Mouse (Mus musculus): ENCODE data around the gene Ryr2. TPM values are rescaled to one million over a fixed set of nuclear protein-coding genes. Genes with fewer than 3 reads are reported as not detected.
"Not testable (repeated sequence)": the region's sequence is repeated elsewhere in the genome, so short reads cannot be mapped to it uniquely, and the experiment has no call there.

The Ryr2 gene
- polyA plus RNA-seq, 1 experiment from 2014 or later = 4.4 TPM

- H3K9me3 ChIP-seq = no peaks in the 10 kb centered on the region
- H3K9ac ChIP-seq = no peak overlapping the region
- ATAC-seq (replicated peaks) = no peak
- H3K4me1 ChIP-seq = no peaks in the 10 kb centered on the region
- 79% methylated on average over 4 of the region's 4 CpGs for WGBS
- H3K36me3 ChIP-seq (replicated peaks) = no peaks in the 10 kb centered on the region
- no peak overlapping the region for H3K4me2 ChIP-seq
- no peak overlapping the region for H3K27ac ChIP-seq
- H3K27me3 ChIP-seq (replicated peaks) = no peaks in the 10 kb centered on the region
- no peak overlapping the region for H3K4me3 ChIP-seq
These were observed 275.5 kb downstream of the Ryr2 start for GRCm38 (mm10) chr13:11831210-11831609.

- no peaks in the 10 kb centered on the region for H3K36me3 ChIP-seq (replicated peaks)
- H3K4me2 ChIP-seq = no peak overlapping the region
- no peaks in the 10 kb centered on the region for H3K27me3 ChIP-seq (replicated peaks)
- no peak overlapping the region for H3K27ac ChIP-seq
- no peak overlapping the region for H3K9ac ChIP-seq
- H3K4me1 ChIP-seq = no peaks in the 10 kb centered on the region
- H3K9me3 ChIP-seq = no peaks in the 10 kb centered on the region
- no peak for ATAC-seq (replicated peaks)
- 97% methylated on average over 2 of the region's 2 CpGs for WGBS
- no peak overlapping the region for H3K4me3 ChIP-seq
These were observed 281.1 kb downstream of the Ryr2 start for GRCm38 (mm10) chr13:11825563-11826226.

GRCm38 (mm10) chr13:11818723-11819122 is 288.0 kb downstream of the Ryr2 start:
- WGBS = 74% methylated on average over 3 of the region's 3 CpGs
- Histone ChIP-seq H3K9ac (no peak overlapping the region), H3K27me3 (replicated peaks) (no peaks in the 10 kb centered on the region), H3K9me3 (no peaks in the 10 kb centered on the region), H3K27ac (no peak overlapping the region), H3K4me1 (no peaks in the 10 kb centered on the region), H3K36me3 (replicated peaks) (no peaks in the 10 kb centered on the region), H3K4me3 (no peak overlapping the region), H3K4me2 (no peak overlapping the region)
- ATAC-seq (replicated peaks) = no peak

- WGBS = 89% methylated on average over 1 of the region's 1 CpGs
- ATAC-seq (replicated peaks); H3K4me2 ChIP-seq: not testable (repeated sequence)
These were observed 297.4 kb downstream of the Ryr2 start for GRCm38 (mm10) chr13:11809365-11809764.

GRCm38 (mm10) chr13:11792536-11792935 is 314.2 kb downstream of the Ryr2 start:
- H3K4me3 ChIP-seq = no peak overlapping the region
- no peak overlapping the region for H3K4me2 ChIP-seq
- no peaks in the 10 kb centered on the region for H3K36me3 ChIP-seq (replicated peaks)
- no peak overlapping the region for H3K9ac ChIP-seq
- no peaks in the 10 kb centered on the region for H3K27me3 ChIP-seq (replicated peaks)
- no peak overlapping the region for H3K27ac ChIP-seq
- WGBS = 84% methylated on average over 3 of the region's 3 CpGs
- no peaks in the 10 kb centered on the region for H3K9me3 ChIP-seq
- H3K4me1 ChIP-seq = no peaks in the 10 kb centered on the region
- ATAC-seq (replicated peaks) = no peak

More at GRCm38 (mm10) chr13:11809365-11809764, 297.4 kb downstream of the Ryr2 start:
- H3K27me3 ChIP-seq (replicated peaks); H3K27ac ChIP-seq; H3K4me3 ChIP-seq; H3K4me1 ChIP-seq; H3K9me3 ChIP-seq; H3K9ac ChIP-seq; H3K36me3 ChIP-seq (replicated peaks): not testable (repeated sequence)

- Histone ChIP-seq H3K9me3 (no peaks in the 10 kb centered on the region), H3K4me1 (no peaks in the 10 kb centered on the region), H3K27ac (no peak overlapping the region), H3K9ac (no peak overlapping the region), H3K27me3 (replicated peaks) (no peaks in the 10 kb centered on the region), H3K36me3 (replicated peaks) (no peaks in the 10 kb centered on the region), H3K4me2 (no peak overlapping the region), H3K4me3 (no peak overlapping the region)
- 80% methylated on average over 5 of the region's 5 CpGs for WGBS
- no peak; the same call in 1 of the 2 replicates for ATAC-seq (replicated peaks)
These were observed 316.2 kb downstream of the Ryr2 start for GRCm38 (mm10) chr13:11790536-11790935.

GRCm38 (mm10) chr13:11782411-11783155 is 324.2 kb downstream of the Ryr2 start:
- no peak overlapping the region for H3K4me2 ChIP-seq
- peaks cover 15% of the 10 kb centered on the region; the same call in 1 of the 2 replicates for H3K4me1 ChIP-seq
- no peaks in the 10 kb centered on the region for H3K36me3 ChIP-seq (replicated peaks)
- no peaks in the 10 kb centered on the region for H3K27me3 ChIP-seq (replicated peaks)
- no peaks in the 10 kb centered on the region for H3K9me3 ChIP-seq
- H3K9ac ChIP-seq = no peak overlapping the region
- H3K4me3 ChIP-seq = no peak overlapping the region
- no peak overlapping the region for H3K27ac ChIP-seq
- ATAC-seq (replicated peaks) = peak; percentile 82
- 40% methylated on average over 3 of the region's 3 CpGs for WGBS

- peak; percentile 62 for ATAC-seq (replicated peaks)
- H3K27ac ChIP-seq = 0 out of 2 replicates have a peak overlapping the region, but pooled peaks have one; percentile 30
- no peaks in the 10 kb centered on the region for H3K9me3 ChIP-seq
- H3K36me3 ChIP-seq (replicated peaks) = no peaks in the 10 kb centered on the region
- peaks cover 15% of the 10 kb centered on the region; the same call in 1 of the 2 replicates for H3K4me1 ChIP-seq
- H3K4me2 ChIP-seq = no peak overlapping the region
- H3K9ac ChIP-seq = no peak overlapping the region
- H3K4me3 ChIP-seq = no peak overlapping the region
- H3K27me3 ChIP-seq (replicated peaks) = no peaks in the 10 kb centered on the region
- WGBS = 23% methylated on average over 2 of the region's 2 CpGs
These were observed 325.7 kb downstream of the Ryr2 start for GRCm38 (mm10) chr13:11781065-11781464.

GRCm38 (mm10) chr13:11777726-11778125 is 329.0 kb downstream of the Ryr2 start:
- peaks cover 14% of the 10 kb centered on the region; the same call in 1 of the 2 replicates for H3K4me1 ChIP-seq
- H3K9me3 ChIP-seq = no peaks in the 10 kb centered on the region
- no peaks in the 10 kb centered on the region for H3K36me3 ChIP-seq (replicated peaks)
- no peak overlapping the region for H3K4me3 ChIP-seq
- H3K9ac ChIP-seq = no peak overlapping the region
- no peaks in the 10 kb centered on the region for H3K27me3 ChIP-seq (replicated peaks)
- no peak overlapping the region for H3K4me2 ChIP-seq
- no peak for ATAC-seq (replicated peaks)
- H3K27ac ChIP-seq = no peak overlapping the region
- WGBS = 87% methylated on average over 6 of the region's 6 CpGs

GRCm38 (mm10) chr13:11772173-11772572 is 334.6 kb downstream of the Ryr2 start:
- Histone ChIP-seq H3K27me3 (replicated peaks) (no peaks in the 10 kb centered on the region), H3K4me1 (no peaks in the 10 kb centered on the region), H3K4me2 (no peak overlapping the region), H3K4me3 (no peak overlapping the region), H3K27ac (no peak overlapping the region), H3K9me3 (no peaks in the 10 kb centered on the region), H3K36me3 (replicated peaks) (no peaks in the 10 kb centered on the region), H3K9ac (no peak overlapping the region)
- WGBS = 95% methylated on average over 8 of the region's 8 CpGs
- ATAC-seq (replicated peaks) = no peak

- H3K4me3 ChIP-seq = no peak overlapping the region
- H3K27ac ChIP-seq = no peak overlapping the region
- WGBS = 53% methylated on average over 1 of the region's 2 CpGs
- no peaks in the 10 kb centered on the region for H3K9me3 ChIP-seq
- H3K27me3 ChIP-seq (replicated peaks) = no peaks in the 10 kb centered on the region
- ATAC-seq (replicated peaks) = no peak
- H3K4me2 ChIP-seq = no peak overlapping the region
- H3K36me3 ChIP-seq (replicated peaks) = no peaks in the 10 kb centered on the region
- H3K9ac ChIP-seq = no peak overlapping the region
- no peaks in the 10 kb centered on the region for H3K4me1 ChIP-seq
These were observed 339.8 kb downstream of the Ryr2 start for GRCm38 (mm10) chr13:11766899-11767298.

GRCm38 (mm10) chr13:11763925-11764324 is 342.8 kb downstream of the Ryr2 start:
- Histone ChIP-seq H3K27ac (no peak overlapping the region), H3K27me3 (replicated peaks) (no peaks in the 10 kb centered on the region), H3K9ac (no peak overlapping the region), H3K36me3 (replicated peaks) (no peaks in the 10 kb centered on the region), H3K4me1 (no peaks in the 10 kb centered on the region), H3K9me3 (no peaks in the 10 kb centered on the region), H3K4me2 (no peak overlapping the region), H3K4me3 (no peak overlapping the region)
- WGBS = 84% methylated on average over 4 of the region's 4 CpGs
- ATAC-seq (replicated peaks) = no peak
